Mouse (Mus musculus) T-helper 1 cell (primary cell): ENCODE results near the gene Pi4kb.

Experiments used
- in situ Hi-C: fragments of 300-600 bp; cut with MboI, MseI; formaldehyde crosslinking; loops from one replicate; pipeline ENCODE4 v1.15.1; 2025; ENCODE audit warnings: high pct_unique_total_duplicates

Gene Pi4kb

DNA sequence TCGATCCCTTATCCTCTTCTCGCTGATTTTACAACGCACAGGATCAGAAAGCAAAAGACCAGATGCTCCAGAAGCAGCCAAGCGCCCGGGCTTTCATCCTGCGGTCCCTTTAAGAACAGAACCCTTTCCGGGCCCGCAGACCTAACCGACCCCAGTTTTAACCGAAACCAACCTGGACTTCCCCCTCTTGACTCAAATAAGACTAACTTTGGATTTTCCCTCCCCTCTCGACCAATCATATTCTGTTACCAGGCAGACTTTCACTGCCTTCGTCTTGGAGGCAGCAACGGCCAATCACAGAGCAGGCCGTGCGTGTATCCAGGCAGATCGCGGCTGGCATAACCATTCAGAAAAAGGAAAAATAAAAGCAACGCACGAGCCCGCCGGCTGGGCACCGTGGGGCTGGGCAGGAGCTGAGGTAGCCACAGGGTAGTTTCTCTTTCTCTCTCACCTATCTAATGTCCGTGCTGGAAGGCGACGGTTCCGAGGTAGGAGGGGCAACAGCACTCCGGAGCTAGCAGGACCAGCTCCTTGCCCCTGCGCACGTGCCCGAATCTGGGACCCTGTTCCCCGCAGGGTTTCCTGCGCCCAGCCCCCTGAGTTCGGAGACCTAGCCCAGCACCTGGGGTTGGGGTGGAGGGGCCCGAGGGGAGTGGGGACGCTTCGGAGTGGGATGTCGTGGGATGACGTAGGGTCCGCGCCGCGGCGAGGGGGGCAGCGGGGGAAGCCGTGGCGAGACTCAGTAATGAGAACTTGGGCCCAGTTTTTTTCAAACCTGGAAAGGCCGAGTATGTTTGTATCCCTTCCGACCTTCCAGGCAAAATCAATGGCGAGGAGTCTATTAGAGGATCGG, 20.5 kb upstream of the Pi4kb start, which contains the start of gene Rfx5:
Gene Rfx5 (plus strand): TSS at position 312 of the 853 bp plus-strand sequence.
- in situ Hi-C loops, result no loop called here

DNA sequence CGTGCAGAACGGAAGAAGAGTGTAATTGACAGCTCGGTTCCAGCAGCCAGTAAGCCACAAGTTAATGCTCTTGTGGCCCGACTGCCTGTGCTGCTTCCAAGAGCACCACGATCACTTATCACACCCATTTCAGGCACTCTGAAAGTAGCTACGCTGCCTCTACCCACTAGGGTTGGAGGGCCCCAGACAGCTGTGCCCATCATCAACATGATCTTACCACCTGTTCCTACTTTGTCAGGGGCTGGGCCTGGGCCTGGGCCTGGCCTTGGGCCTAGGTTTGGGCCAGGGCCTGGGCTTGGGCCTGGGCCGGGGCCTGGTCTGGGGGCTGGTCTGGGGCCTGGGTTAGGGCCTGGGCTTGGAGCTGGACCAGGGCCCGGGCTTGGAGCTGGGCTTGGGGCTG, 16.2 kb upstream of the Pi4kb start:
- in situ Hi-C loops, result loop anchor here (5.0 kb wide), 1 partner anchor 39 kb away; no protein-coding TSS in a partner anchor

DNA sequence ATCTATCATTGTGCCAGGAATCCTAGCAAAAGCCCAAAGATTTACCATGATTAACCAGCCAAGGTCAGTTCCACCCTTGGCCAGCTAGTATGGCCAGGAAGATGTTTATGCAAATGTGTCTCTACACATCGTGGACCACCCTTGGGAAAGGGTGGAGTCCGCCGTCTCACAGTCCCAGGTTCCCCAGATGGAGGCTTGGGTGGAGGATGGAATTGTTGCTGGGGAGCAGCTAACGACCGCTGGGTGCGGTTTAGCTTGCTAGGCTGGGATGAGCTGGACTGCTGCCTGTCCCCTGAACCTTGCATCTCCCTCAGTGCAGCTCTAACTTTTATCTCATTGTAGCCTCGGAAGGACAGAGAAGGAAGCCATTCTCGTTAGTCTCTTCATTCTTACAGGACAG, 14.7 kb upstream of the Pi4kb start:
- in situ Hi-C loops, result loop anchor here (5.0 kb wide), 1 partner anchor 37 kb away; no protein-coding TSS in a partner anchor

DNA sequence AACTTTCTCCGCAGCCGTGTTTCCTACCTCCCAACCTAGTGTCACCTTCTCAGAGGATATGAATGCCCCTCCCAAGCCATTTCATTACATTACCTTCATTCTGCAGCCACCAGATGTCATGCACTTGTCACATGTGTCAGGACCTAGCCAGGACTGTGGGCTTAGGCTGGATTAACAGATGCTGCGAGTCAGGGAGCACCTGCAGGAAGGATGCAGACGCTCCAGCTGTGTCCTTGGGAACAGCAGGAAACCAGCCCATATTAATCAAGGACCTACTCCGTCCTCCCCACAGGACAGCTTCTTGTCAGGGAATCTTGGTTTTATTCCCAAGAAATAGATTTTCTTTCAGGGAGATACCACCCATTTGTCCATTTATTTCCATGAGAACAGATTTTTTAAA, 14.2 kb upstream of the Pi4kb start:
- in situ Hi-C loops, result no loop called here

GRCm38 (mm10) chr3:94964989-94965388, 9.5 kb upstream of the Pi4kb start:
- in situ Hi-C loops, result no loop called here

GRCm38 (mm10) chr3:94965878-94966277, 8.7 kb upstream of the Pi4kb start:
- in situ Hi-C loops, result no loop called here

DNA sequence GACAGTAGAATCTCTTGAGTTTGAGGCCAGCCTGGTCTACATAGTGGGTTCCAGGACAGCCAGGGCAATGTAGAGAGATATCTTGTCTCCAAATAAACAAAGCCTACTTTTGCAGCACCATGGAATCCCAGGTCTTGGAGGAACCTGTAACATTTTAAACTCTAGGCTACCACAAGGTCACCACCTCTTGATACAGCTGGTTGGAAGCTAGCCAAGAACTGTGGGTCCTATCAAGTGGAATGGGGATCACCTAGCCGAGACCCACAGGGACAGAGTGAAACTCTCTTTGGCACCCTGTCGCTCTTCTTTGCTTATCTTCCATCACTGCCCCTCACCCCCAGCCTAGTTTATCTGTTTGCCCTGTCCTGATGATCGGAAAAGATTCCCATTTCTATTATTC, 2.0 kb upstream of the Pi4kb start:
- in situ Hi-C loops, result no loop called here

DNA sequence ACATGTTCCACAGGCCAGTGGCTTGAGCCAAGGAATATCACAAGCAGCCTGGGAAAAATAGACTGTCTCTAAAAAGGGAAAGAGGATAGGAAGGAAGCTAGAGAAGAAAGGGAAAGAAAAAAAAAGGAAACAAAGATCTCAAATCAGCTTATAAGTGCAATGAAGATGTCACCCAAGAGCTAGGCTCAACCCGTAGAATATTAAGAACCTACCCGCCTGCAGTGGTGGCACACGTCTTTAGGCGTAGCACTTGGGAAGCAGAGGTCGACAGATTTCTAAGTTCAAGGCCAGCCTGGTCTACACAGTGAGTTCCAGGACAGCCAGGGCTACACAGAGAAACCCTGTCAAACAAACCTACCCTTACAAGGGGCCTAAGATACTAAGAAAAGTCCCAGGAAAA, 911 bp upstream of the Pi4kb start:
- in situ Hi-C loops, result no loop called here

DNA sequence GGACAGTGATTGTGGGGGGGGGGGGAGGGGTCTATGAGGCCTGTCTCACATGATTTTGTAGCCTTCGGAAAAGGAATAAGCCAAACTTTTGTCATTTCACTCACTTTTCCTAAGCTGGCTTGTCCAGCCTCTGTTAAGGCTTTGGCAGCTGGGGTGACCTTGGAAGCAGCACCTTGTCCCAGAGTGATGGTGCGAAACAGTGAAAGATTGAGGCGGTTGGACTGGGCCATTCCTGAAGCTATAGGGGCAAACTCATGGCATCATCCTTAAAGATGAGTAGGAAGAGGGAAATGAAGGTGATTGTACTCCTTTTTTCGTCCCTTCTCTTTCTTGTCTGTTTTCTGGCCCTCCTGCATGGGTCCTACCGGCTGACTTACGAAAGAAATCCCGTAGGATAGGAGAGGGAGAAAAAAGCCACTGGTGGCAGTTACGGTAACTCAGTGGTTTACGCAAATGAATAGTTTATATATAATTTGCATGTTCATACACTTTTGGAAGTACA, 454 bp upstream of the Pi4kb start:
- in situ Hi-C loops, result no loop called here

DNA sequence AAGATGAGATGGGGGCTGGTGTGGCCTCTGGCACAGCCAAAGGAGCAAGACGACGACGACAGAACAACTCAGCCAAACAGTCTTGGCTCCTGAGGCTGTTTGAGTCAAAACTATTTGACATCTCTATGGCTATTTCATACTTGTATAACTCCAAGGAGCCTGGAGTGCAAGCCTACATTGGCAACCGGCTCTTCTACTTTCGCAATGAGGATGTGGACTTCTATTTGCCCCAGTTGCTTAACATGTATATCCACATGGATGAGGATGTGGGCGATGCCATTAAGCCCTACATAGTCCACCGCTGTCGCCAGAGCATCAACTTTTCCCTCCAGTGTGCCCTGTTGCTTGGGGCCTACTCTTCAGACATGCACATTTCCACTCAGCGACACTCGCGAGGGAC, 9.8 kb downstream of the Pi4kb start:
- in situ Hi-C loops, result no loop called here

DNA sequence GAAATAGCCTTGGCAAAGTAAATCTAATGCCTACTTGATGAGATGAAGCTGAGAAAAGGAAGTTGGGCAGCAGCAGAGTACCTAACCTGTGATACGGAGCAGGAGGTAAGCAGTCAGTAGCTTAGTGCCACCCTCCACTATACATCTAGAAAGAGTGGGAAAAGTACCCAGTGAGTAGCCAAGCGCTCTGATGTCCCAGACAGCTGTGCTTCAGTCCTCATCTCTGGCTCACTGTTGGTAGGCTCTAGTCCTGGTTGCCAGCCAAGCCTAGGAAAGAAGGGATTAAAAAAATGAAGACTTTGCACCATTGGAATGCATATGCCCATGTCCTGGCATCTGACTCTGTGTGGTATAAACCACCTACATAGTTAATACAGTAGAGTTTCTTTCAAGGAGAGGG, 11.0 kb downstream of the Pi4kb start:
- in situ Hi-C loops, result no loop called here

- in situ Hi-C loops, result no loop called here
Measured at GRCm38 (mm10) chr3:94987578-94987977, 13.0 kb downstream of the Pi4kb start.

GRCm38 (mm10) chr3:94989159-94989761, 14.7 kb downstream of the Pi4kb start:
- in situ Hi-C loops, result no loop called here

DNA sequence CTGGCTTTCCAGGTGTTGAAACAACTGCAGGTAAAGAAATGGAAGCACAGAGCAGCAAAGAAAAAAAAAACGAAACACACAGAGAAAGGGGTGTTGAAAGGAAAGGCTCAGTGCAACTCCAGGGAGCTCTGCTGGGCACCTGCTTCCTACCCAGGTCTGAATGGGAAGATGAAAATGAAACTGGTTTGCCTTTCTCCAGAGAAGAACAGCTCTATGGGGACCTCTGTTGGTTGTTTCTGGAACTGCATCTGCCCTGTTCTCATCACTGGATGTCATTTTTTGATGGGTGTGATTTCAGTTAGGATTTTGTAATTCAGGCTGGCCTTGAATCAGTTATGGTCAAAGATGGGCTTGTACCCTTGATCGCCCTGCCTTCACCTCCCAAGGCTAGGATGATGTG, 22.4 kb downstream of the Pi4kb start:
- in situ Hi-C loops, result loop anchor here (5.0 kb wide), 1 partner anchor 40 kb away; no protein-coding TSS in a partner anchor

GRCm38 (mm10) chr3:95002569-95002968, 28.0 kb downstream of the Pi4kb start:
- in situ Hi-C loops, result no loop called here

DNA sequence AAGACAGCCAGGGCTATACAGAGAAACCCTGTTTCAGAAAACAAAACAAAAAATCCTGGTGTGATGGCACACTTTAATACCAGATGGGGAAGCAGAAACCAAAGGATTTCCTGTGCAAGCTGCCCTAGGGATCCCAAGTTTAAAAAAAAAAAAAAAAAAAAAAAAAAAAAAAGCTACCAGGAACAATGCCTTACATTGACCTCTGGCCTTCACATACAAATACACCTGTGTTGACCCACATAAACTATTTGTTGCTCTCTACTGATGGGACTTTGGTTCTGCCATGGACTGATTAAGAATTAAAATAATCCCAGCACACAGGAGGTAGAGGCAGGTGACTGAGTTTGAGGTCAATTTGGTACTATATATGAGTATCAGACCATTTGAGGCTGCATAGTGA, 28.7 kb downstream of the Pi4kb start:
- in situ Hi-C loops, result no loop called here

DNA sequence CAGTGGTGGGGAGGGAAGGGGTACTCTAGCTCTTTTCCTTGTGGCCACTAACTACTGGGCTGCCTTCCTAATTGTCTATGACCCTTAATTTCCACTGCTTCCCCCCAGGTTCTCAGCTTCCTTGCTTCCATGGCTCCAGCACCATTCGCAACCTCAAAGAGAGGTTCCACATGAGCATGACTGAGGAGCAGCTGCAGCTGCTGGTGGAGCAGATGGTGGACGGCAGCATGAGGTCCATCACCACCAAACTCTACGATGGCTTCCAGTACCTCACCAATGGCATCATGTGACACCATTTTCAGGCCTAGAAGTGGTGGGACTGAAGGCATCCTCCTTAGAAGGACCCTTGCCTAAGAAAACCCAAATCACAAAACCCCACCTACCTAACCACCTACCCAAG, 31.1 kb downstream of the Pi4kb start:
- in situ Hi-C loops, result no loop called here

DNA sequence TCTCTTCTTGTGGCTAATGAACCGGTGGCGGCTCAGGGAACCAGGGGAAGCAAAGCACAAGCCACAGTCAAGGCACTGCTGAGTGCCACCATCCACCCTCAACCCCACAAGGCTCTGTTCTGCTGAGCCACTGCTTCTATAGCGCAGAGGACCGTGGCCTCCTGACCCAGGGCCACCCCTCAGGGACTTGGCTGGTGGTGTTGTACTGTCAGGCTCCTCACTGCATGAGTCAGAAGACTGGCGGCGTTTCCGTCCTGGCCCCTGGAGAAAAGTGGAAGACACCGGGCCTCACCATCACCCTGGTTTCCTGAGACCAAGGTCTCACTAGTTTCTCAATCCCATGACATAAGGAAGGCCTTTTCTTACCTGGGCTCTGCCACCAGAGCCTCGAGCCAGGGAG, 33.2 kb downstream of the Pi4kb start:
- in situ Hi-C loops, result no loop called here

- in situ Hi-C loops, result no loop called here
Measured at GRCm38 (mm10) chr3:95010396-95010795, 35.9 kb downstream of the Pi4kb start.

DNA sequence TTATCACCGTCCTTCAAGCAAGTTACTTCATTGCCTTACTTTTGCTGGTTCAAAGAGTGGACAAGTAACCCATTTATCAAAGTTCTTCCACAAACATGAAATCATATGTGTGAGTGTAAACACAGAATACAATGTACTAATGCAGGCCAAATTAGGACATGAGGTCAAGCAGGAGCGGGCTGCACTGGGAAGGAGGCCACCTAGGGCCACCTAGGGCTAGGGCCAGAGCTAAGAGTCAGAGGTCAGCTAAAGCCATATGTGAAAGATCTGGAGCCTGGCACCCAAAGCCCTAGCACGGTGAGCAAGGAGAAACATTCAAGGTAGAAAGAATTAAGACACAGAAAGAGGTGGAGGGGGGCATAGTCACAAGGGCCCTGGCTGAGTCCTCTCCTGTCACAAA, 38.5 kb downstream of the Pi4kb start:
- in situ Hi-C loops, result no loop called here

DNA sequence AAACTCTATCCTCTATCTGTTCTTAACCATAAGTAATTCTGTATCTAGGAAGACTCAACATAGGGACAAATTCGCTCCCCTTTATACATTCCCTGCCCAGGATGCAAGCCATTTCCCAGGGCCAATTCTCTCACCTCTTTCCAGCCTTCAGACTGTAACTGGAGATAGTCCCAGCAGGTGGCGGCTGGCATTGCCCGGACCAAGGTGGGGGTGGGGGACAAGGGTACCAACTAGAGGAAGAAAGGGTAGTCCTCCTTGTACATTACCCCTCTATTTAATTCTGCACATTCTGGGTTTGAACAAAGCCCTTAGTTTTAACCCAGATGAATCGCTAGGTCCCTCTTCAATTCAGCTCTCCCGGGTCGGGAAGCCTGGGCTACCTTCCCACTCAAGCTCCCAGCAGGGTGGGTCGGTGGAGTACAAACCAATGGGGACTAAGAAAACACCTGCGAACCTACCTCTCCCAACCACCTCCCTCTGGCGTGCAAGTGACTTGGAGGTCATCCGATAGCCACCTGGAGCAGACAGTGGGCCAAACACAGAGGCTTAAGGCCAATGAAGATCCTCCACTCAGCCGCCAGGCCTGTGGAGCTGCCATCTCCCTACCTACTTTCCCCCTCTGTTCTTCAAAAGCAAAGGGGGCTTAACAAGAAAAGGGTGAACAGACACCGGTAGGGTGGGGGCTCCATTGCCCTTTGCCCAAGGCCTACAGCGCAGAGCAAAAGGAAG, 39.3 kb downstream of the Pi4kb start:
- in situ Hi-C loops, result no loop called here

GRCm38 (mm10) chr3:95014428-95015151, 40.1 kb downstream of the Pi4kb start:
- in situ Hi-C loops, result no loop called here
